Mouse (Mus musculus) adrenal gland, postnatal 10 days (tissue): ENCODE measurements around the gene Gm3147. TPM values are rescaled to one million over a fixed set of nuclear protein-coding genes. Genes with fewer than 3 reads are reported as not detected.
"Not testable (repeated sequence)": the region's sequence is repeated elsewhere in the genome, so short reads cannot be mapped to it uniquely, and the experiment has no call there.

ENCODE experiments used
- DNase-seq: peaks from one replicate; pipeline ENCODE4 v3.0.0; 2021; ENCODE audit warnings: mixed read lengths
- long read RNA-seq, 2 experiments: library from polyadenylated mRNA; stranded (forward); transcript quantifications; one replicate each; pipeline ENCODE4 v2.0.0; 2021
- total RNA-seq, 2 experiments: library from RNA; stranded (reverse); gene quantifications; 2 replicates each; pipeline ENCODE4 v1.2.3; 2021

Gm3147 gene
- not detected for total RNA-seq
- long read RNA-seq, experiment 1: 0 reads
- long read RNA-seq, experiment 2: 0 reads

DNA sequence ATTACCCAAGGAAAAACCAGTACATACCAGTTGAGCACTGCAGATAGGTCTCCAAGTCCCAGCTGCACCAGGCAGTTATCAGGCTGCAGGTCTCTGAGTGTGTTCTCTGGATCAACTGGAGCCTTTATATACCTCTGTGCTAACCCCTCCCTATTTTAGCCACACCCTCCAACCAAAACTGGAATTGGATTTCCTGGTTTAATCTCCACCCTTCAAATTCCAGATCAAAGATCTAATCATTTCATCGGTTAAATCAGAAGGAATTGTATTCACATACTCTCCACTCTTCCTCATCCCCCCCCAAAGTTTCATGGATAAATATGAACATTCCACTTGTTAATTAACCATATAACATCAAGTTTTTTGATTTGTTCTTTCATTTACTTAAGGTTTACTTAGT lies at the start of gene Gm3147:
TSS of gene Gm3147 (minus strand) at position 101 of the 400 bp plus-strand sequence.
- DNase-seq: not testable (repeated sequence)

DNA sequence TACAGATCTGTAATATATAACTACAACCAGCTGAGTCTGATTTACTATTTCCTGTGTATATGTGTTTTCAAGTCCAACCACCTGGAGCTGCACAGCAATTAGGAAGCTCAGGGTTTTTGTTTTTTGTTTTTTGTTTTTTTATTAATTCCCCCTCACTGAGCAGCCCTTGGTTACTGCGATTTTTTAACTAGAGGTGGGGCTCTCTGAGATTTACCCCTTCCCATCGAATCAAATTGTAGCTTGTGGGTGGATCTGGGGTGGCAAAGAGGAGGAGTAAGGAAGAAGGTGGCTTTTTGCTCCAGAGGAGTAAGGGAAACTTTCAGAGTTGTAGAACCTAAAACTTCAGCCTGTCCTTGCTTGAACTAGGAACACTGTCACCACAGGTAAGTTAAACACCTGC lies 31.9 kb upstream of the Gm3147 start, which contains the start of gene Gm6205:
TSS of gene Gm6205 (plus strand) at position 301 of the 400 bp plus-strand sequence.
- not testable (repeated sequence) for DNase-seq

DNA sequence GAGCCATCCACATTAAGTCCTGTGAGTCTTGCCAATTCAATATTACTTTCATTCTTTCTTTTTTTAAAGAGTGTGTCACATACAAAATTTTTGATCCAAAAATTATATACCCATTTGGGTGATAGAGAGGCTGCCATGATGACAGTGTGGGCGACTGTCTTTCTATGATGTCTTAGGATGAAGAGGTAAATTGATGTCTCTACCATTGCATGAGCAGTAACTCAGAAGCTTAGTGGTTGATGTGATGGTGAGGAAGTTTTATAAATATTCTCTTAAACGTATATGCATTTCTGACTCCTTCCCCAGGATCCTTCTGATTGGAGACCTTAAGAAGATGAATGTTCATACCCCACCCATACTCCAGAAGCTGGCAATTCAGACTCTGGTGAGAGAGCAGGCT lies 7.5 kb upstream of the Gm3147 start, which contains the start of gene Gm6509:
TSS of gene Gm6509 (plus strand) at position 301 of the 400 bp plus-strand sequence.
- DNase-seq: not testable (repeated sequence)

Other genes with a start within 250 kb of the Gm3147 start
- not detected for gene Gm7682, start 170.6 kb downstream of the Gm3147 start, total RNA-seq
- not detected for gene Gm3139, start 90.1 kb downstream of the Gm3147 start, total RNA-seq
- gene Gm6509, start 7.6 kb upstream of the Gm3147 start, total RNA-seq: not detected
- not detected for gene Gm6205, start 32.0 kb upstream of the Gm3147 start, total RNA-seq
- not detected for gene Gm3183, start 249.1 kb upstream of the Gm3147 start, total RNA-seq